Mouse (Mus musculus) heart, adult 11 months (tissue): ENCODE results near the gene Sri.

Experiments
- DNase-seq: peaks from one replicate; pipeline ENCODE4 v3.0.0; 2022

The Sri gene

GRCm38 (mm10) chr5:8116561-8117168, 70.8 kb downstream of the Sri start:
- DNase-seq = no peak
